Mouse (Mus musculus) liver, embryonic 14.5 days (tissue): Measurements from ENCODE around the gene Ttyh2. TPM values are rescaled to one million over a fixed set of nuclear protein-coding genes. Genes with fewer than 3 reads are reported as not detected.
"Not testable (repeated sequence)": the region's sequence is repeated elsewhere in the genome, so short reads cannot be mapped to it uniquely, and the experiment has no call there.

Source experiments
- ATAC-seq: fragments of 200-750 bp; cut with Nextera tagmentation; 2 replicates; pipeline ENCODE4 v1.8.0; 2017; ENCODE audit warnings: moderate number of reproducible peaks, mild to moderate bottlenecking, moderate library complexity; ENCODE audit not compliant: insufficient read depth
- DNase-seq, 3 experiments: peaks; one replicate each; pipeline ENCODE4 v3.0.0-alpha.2; 2012 to 2013; ENCODE audit warnings: low read depth in 3 of 3, low spot score in 3 of 3
- H3K27ac ChIP-seq: fragments of 300-500 bp; sonication (generic); 2 replicates; pipeline ENCODE4 v1.5.1; 2014; ENCODE audit warnings: moderate library complexity, mild to moderate bottlenecking, control low read depth, inconsistent platforms
- H3K27me3 ChIP-seq: fragments of 300-500 bp; sonication (generic); 2 replicates; pipeline ENCODE4 v1.6.1; 2014; ENCODE audit warnings: mild to moderate bottlenecking, low read length, moderate library complexity; ENCODE audit not compliant: control insufficient read depth, insufficient read depth
- H3K36me3 ChIP-seq: fragments of 300-500 bp; sonication (generic); replicated peaks from 2 replicates; pipeline ENCODE4 v1.6.1; 2014; ENCODE audit warnings: low read depth; ENCODE audit not compliant: control insufficient read depth, insufficient read depth
- H3K4me1 ChIP-seq, 2 experiments: fragments of 200-500 bp in 1 of 2; fragments of 300-500 bp in 1 of 2; sonication (generic) in 1 of 2; replicated peaks; 2 replicates each; pipeline ENCODE4 v1.6.1; 2012 to 2014; ENCODE audit warnings: antibody characterized with exemption in 1 of 2, inconsistent platforms in 1 of 2, low read length in 1 of 2; ENCODE audit not compliant: control insufficient read depth in 2 of 2, insufficient read depth in 2 of 2
- H3K4me2 ChIP-seq: fragments of 300-500 bp; sonication (generic); 2 replicates; pipeline ENCODE4 v1.6.1; 2014; ENCODE audit warnings: low read depth, mild to moderate bottlenecking, control low read depth, moderate library complexity
- H3K4me3 ChIP-seq, 2 experiments: fragments of 200-500 bp in 1 of 2; fragments of 300-500 bp in 1 of 2; sonication (generic) in 1 of 2; 2 replicates each; pipeline ENCODE4 v1.5.1; 2012 to 2014; ENCODE audit warnings: low read depth in 2 of 2, low read length in 2 of 2, mild to moderate bottlenecking in 2 of 2, control low read depth in 1 of 2, inconsistent platforms in 1 of 2, moderate library complexity in 1 of 2; ENCODE audit not compliant: insufficient read depth in 1 of 2
- H3K9ac ChIP-seq: fragments of 300-500 bp; sonication (generic); replicated peaks from 2 replicates; pipeline ENCODE4 v1.6.1; 2014; ENCODE audit warnings: mild to moderate bottlenecking, control low read depth, moderate library complexity
- H3K9me3 ChIP-seq: fragments of 300-500 bp; sonication (generic); 2 replicates; pipeline ENCODE4 v1.6.1; 2016; ENCODE audit warnings: low read length, mixed read lengths; ENCODE audit not compliant: control insufficient read depth
- CTCF ChIP-seq: IDR thresholded peaks from 2 replicates; pipeline ENCODE4 v1.5.1; 2016; ENCODE audit warnings: antibody characterized with exemption, low read depth, control low read depth
- EP300 ChIP-seq: IDR thresholded peaks from 2 replicates; pipeline ENCODE4 v1.6.1; 2016; ENCODE audit warnings: antibody characterized with exemption, low read depth
- WGBS: fragments of 180-500 bp; shearing (Covaris S2); extraction: QIAGEN DNeasy Blood & Tissue Kit; methylation state at CpG from one replicate; pipeline ENCODE4 v1.1.7; 2014; ENCODE audit not compliant: insufficient replicate concordance; 5-methylcytosine and 5-hydroxymethylcytosine counted together
- polyA plus RNA-seq, 2 experiments: library from polyadenylated mRNA; depleted of rRNA in 1 of 2; stranded (reverse) in 1 of 2; unstranded in 1 of 2; fragments of >200 nt; fragmentation: Nextera tagmentation in 1 of 2; extraction: Ambion mirVana in 1 of 2; gene quantifications; 2 replicates each; pipeline versions ENCODE4 v1.2.1 to v1.2.3; 2012 to 2014

Gene Ttyh2
- polyA plus RNA-seq, 2 experiments: 2.7 to 6.5 TPM

GRCm38 (mm10) chr11:114673719-114674050, 1.5 kb upstream of the Ttyh2 start:
- no peak overlapping the region for H3K9ac ChIP-seq
- 66% methylated on average over 2 of the region's 2 CpGs for WGBS

GRCm38 (mm10) chr11:114674180-114674579, 1.1 kb upstream of the Ttyh2 start:
- H3K4me3 ChIP-seq: no peak overlapping the region
- 49% methylated on average over 8 of the region's 8 CpGs for WGBS
- H3K4me2 ChIP-seq: no peak overlapping the region
- DNase-seq: no peak
- no peak for TF ChIP-seq EP300
- no peak for TF ChIP-seq CTCF
- ATAC-seq: no peak
- peaks cover 33% of the 10 kb centered on the region for H3K36me3 ChIP-seq
- H3K27me3 ChIP-seq: peaks cover 10% of the 10 kb centered on the region; the same call in 1 of the 2 replicates
- H3K27ac ChIP-seq: no peak overlapping the region
- H3K9ac ChIP-seq: no peak overlapping the region
- H3K4me1 ChIP-seq: peaks cover 8 to 18% of the 10 kb centered on the region in 2 experiments
- no peaks in the 10 kb centered on the region for H3K9me3 ChIP-seq

More at GRCm38 (mm10) chr11:114673719-114674050, 1.5 kb upstream of the Ttyh2 start:
- TF ChIP-seq EP300 (no peak), CTCF (no peak)
- no peak for DNase-seq
- no peak for ATAC-seq
- H3K4me3 ChIP-seq: no peak overlapping the region
- peaks cover 8 to 18% of the 10 kb centered on the region in 2 experiments for H3K4me1 ChIP-seq
- H3K36me3 ChIP-seq: peaks cover 33% of the 10 kb centered on the region
- no peak overlapping the region for H3K4me2 ChIP-seq
- no peaks in the 10 kb centered on the region for H3K9me3 ChIP-seq
- peaks cover 10% of the 10 kb centered on the region; the same call in 1 of the 2 replicates for H3K27me3 ChIP-seq
- no peak overlapping the region for H3K27ac ChIP-seq

GRCm38 (mm10) chr11:114674796-114675195, 435 bp upstream of the Ttyh2 start:
- not testable (repeated sequence) for H3K4me3 ChIP-seq

GRCm38 (mm10) chr11:114675826-114676401, 683 bp downstream of the Ttyh2 start:
- peak overlapping the region; percentile 47 to 65 for H3K4me3 ChIP-seq
- no peaks in the 10 kb centered on the region for H3K9me3 ChIP-seq
- no peak overlapping the region for H3K27ac ChIP-seq
- 0% methylated on average over 27 of the region's 27 CpGs for WGBS
- H3K27me3 ChIP-seq: peaks cover 10% of the 10 kb centered on the region; the same call in 1 of the 2 replicates
- DNase-seq (no peak), ATAC-seq (0 out of 2 replicates have a peak, but pooled peaks have one; percentile 10)
- peaks cover 3 to 10% of the 10 kb centered on the region in 2 experiments; a peak in 3 of 4 replicates for H3K4me1 ChIP-seq
- H3K36me3 ChIP-seq: peaks cover 22% of the 10 kb centered on the region
- H3K4me2 ChIP-seq: peak overlapping the region; percentile 92
- peak overlapping the region; percentile 51 for H3K9ac ChIP-seq
- no peak for TF ChIP-seq CTCF
- no peak for TF ChIP-seq EP300

More at GRCm38 (mm10) chr11:114674796-114675195, 435 bp upstream of the Ttyh2 start:
- H3K27ac ChIP-seq, H3K9ac ChIP-seq, ATAC-seq, H3K9me3 ChIP-seq, DNase-seq: not testable (repeated sequence)
- H3K27me3 ChIP-seq: peaks cover 10% of the 10 kb centered on the region; the same call in 1 of the 2 replicates
- peak overlapping the region; percentile 92 for H3K4me2 ChIP-seq
- 59% methylated on average over 2 of the region's 3 CpGs for WGBS
- peaks cover 8 to 19% of the 10 kb centered on the region in 2 experiments for H3K4me1 ChIP-seq
- peaks cover 33% of the 10 kb centered on the region for H3K36me3 ChIP-seq

- no peak overlapping the region for H3K27ac ChIP-seq
- no peak for DNase-seq
Observed at GRCm38 (mm10) chr11:114676431-114676830, 1.2 kb downstream of the Ttyh2 start.

More at GRCm38 (mm10) chr11:114676431-114676830, 1.2 kb downstream of the Ttyh2 start:
- Histone ChIP-seq H3K4me3 (peak overlapping the region; percentile 47 to 65), H3K4me1 (peaks cover 3 to 7% of the 10 kb centered on the region in 2 experiments; a peak in 3 of 4 replicates), H3K27me3 (peaks cover 10% of the 10 kb centered on the region; the same call in 1 of the 2 replicates), H3K36me3 (peaks cover 17% of the 10 kb centered on the region), H3K9me3 (no peaks in the 10 kb centered on the region), H3K4me2 (peak overlapping the region; percentile 92), H3K9ac (peak overlapping the region; percentile 27; the same call in 1 of the 2 replicates)
- WGBS: 2% methylated on average over 14 of the region's 14 CpGs
- no peak for TF ChIP-seq EP300
- no peak for TF ChIP-seq CTCF
- ATAC-seq: no peak
